Mouse (Mus musculus) T-helper 17 cell (primary cell): ENCODE measurements around the gene Setd3.

Experiments used
- in situ Hi-C, 2 experiments: fragments of 300-600 bp; cut with MboI, MseI; formaldehyde crosslinking; loops; 1 replicate in 1 of 2; 2 replicates in 1 of 2; pipeline ENCODE4 v1.15.1; 2025; ENCODE audit warnings: high pct_unique_total_duplicates in 2 of 2

Setd3 gene

DNA sequence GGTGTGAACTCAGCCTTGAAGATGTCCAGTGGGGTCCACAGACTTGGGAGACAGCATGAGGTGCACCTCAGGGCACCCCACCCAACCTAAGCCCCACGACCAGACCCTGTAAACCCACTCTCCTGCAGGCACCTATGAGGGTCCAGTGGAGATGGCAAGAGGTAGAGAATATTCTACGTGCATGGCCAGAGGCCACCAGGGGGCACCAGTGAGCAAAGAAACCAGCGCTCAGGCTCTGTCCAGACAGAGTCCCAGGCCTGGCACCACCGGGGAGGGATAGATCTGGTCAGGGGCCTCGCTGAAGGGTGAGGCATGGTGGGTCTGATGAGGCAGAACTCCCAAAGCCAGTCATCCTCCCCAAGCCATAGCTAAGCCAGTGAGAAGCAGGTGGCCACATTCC is 27.5 kb upstream of the Setd3 start:
- in situ Hi-C loops, result no loop called here

- in situ Hi-C loops, result loop anchor here in 1 of 2 experiments (5.0 kb wide), 1 partner anchor 92 kb away; no protein-coding TSS in a partner anchor
Observed at GRCm38 (mm10) chr12:108204978-108205377, 25.9 kb upstream of the Setd3 start.

GRCm38 (mm10) chr12:108203895-108204294 is 24.8 kb upstream of the Setd3 start:
- in situ Hi-C loops, result loop anchor here in 1 of 2 experiments (5.0 kb wide), 1 partner anchor 93 kb away; no protein-coding TSS in a partner anchor

- in situ Hi-C loops, result loop anchor here in 1 of 2 experiments (5.0 kb wide), 1 partner anchor 97 kb away; no protein-coding TSS in a partner anchor
Observed at GRCm38 (mm10) chr12:108200094-108200493, 21.0 kb upstream of the Setd3 start.

- in situ Hi-C loops, result no loop called here
Observed at GRCm38 (mm10) chr12:108198447-108198846, 19.3 kb upstream of the Setd3 start.

GRCm38 (mm10) chr12:108195761-108196160 is 16.6 kb upstream of the Setd3 start:
- in situ Hi-C loops, result no loop called here

DNA sequence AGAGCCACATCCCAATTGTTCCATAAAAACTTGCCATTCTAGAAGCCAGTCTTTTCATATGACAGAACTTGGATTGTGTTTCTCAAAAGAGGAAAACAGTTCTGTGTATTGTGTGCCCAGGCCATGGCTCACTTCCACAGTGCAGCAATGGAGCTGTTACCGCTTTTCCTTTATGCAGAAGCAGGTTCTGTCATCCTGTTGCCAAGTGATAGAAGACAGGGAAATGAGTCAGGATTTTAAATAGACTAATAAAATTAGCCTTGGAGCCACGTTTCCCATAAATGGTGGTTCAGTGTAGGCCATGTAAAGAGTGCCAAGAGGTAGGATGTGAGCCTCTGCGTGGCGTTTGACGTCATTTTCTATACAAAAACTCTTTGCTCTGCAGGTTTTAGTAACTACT is 14.8 kb upstream of the Setd3 start:
- in situ Hi-C loops, result no loop called here

DNA sequence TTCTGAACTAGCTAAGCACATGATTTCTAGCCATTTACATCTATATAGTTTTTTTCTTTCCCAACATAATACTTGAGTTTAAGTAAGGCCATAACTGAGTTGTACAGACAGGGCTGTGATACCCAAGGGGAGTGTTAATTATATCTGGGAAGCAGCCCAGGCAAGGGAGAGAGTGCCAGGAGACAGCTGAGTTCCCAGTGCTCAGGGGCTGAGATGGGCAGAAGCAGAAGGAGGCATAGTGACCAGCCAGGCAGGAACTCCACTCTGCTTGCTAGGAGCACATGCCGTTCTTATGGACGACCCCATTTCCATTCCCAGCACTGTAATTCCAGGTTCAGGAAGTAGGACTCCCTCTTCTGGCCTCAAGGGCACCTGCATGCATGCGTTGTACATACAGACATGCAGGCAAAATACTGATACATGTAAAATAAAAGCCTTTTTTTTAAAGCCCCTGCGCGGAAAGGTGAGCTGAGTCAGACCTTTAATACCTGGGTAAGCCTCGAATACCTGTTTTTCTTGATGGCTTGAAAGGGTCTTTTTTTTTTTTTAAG is 8.5 kb upstream of the Setd3 start:
- in situ Hi-C loops, result no loop called here

DNA sequence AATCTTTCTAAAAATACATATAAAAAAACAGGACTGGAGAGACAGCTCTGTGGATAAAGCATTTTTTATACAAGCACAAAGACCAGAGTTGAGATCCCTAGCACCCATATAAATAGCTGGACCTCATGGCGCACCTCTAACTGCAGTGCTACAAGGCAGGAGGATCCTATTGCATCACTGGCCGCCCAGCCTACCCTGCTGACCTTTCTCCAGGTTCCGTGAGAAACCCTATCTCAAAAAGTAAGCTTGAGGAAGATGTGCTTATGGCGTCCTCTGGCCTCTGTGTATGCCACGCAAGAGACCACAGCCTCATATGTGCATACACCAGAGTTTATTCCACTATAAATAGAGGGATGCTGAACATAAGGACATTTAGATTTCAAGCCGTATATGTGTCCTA is 2.6 kb upstream of the Setd3 start:
- in situ Hi-C loops, result no loop called here

DNA sequence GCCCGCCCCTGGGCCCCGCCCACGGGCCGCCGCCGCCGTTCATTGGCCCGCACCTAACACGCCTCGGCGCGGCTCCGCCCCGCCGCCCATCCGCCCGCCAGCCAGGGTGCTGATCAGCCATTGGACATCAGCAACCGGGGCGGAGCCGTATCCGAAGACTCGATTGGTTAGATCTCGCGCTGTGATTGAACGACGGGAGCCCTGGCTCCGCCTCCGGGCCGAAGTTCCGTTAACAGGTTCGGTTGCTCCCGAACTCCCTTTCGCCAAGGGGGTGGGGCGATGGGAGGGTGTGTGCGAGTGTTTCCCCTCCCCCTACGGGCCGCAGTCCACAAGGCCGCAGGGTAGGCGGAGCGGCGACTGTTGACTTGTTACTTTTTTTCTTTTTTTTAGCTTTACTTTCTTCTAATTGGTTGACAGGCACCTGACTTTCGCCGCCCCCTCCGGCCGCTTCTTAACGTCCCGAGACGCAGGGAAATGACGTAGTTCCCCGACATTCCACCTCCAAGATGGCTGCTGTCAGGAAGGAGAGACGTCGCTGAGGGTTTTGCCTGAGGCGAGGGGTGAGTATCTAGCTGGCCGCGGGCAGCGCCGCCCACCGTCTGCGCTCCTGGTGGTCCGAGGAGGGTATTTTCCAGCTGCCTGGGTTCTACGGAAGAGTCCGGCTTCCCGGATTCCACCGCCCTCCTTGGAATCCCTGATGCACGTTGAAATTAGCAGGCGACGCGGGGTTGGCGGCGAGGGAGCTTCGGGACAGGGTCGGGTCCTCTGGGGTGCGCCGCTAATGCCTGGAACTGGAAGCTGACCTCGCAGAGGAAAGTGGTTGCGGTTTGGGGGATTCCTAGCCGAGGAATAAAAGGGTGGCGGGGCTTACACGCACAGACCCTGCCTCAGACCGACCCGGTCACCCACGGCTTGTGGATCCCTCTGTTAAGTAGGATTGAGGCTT is 480 bp upstream of the Setd3 start, which contains the start of gene Ccnk:
TSS of gene Ccnk (plus strand) at position 259 of the 946 bp plus-strand sequence.
- in situ Hi-C loops, result no loop called here

DNA sequence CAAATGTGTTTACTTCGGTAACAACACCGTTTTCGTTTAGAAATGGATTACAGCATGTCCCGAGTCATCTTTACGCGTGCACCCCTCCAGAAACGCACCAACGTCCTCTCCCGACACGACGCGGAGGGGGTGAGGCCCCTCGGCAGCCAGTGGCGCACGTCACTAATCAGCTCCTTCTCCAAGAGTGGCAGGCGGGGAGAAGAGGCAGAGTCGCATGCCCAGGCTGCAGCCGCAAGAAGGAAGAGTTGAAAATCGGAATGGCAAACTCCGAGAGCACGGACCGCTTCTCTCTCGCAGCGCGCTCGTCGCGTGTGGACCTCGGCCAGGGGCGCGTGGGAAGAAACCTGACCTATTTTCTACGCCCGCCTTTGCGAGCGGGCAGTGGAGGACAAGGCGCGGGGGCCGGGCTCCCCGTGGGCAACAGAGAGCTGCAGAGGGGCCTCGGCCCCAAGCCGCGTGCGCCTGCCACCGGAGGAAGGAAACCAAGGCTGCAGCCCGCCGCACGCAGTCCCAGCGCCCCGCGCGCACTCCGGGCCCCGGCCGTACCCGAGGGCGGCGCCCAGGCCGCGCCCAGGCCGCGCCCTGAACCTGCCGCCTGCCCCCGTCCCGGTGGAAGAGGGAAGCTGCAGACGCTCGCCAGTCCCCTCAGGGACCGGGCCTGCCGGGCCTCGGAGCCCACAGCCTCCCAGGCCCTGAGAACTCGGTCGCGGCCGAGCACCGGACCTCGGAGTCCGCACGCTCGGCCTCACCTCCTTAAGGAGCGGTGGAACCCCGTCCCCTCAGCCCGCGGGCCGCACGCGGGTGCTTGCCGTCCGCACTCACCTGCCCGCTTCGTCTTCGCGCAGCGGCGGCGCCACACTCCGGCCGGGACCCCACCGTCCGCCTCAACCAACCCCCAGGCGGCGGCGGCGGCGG is 526 bp downstream of the Setd3 start:
- in situ Hi-C loops, result no loop called here

DNA sequence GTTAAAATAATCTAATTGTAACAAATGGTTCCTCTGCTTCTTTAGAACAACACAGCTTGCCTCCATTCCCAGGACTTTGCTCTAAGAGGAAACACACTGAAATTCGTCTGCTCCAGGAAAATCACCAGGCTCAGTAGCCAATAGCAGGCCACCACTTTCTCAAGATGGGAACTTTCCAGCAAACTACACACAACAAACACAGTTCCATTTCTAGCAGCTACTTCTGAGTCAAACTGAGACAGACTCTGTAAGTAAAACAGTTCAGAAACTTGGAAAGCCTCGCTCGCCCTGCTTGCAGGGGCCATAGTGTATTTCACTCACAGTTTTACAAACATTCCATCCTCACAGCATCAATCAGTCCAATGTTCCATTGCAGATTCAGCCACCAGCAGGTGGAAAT is 2.7 kb downstream of the Setd3 start:
- in situ Hi-C loops, result no loop called here

GRCm38 (mm10) chr12:108174606-108175505 is 4.3 kb downstream of the Setd3 start:
- in situ Hi-C loops, result no loop called here

- in situ Hi-C loops, result no loop called here
Observed at GRCm38 (mm10) chr12:108172639-108173038, 6.5 kb downstream of the Setd3 start.

DNA sequence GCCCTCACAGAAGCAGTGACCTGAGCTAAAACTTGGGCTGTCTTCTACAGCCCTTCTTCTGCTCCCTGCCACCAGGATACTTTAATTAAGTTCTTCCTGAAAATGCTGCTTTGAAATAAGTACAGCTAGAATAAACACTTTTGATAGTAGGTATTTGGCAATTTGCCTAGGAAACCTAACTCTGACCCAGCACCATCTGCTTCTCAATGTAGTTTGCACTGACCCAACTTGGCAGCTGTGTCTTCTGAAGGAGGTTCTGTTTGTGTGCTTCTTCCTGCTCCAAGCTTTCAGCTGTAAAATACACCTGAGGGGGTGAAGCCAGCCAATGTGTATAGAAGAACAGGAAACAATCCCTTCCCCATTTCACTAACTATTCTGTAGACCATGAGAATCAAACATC is 7.8 kb downstream of the Setd3 start:
- in situ Hi-C loops, result no loop called here

DNA sequence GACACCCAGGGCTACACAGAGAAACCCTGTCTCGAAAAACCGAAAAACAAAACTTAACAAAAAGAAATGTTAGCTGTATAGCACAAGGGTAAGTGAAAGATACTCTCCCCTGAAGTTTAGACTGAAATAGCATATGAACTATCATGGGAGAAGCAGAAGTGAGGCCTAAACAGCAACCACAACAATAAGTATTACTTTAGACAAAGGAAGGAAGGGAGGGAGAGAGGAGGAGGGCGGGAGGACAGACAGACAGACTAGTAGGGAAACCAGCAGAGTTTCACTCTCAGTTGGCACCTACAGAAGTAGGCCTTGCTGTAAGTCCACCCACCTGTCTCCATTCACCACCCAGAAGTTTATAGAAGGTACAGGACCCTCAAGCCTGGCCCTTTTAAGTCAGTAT is 8.6 kb downstream of the Setd3 start:
- in situ Hi-C loops, result no loop called here

GRCm38 (mm10) chr12:108168909-108169308 is 10.2 kb downstream of the Setd3 start:
- in situ Hi-C loops, result no loop called here

DNA sequence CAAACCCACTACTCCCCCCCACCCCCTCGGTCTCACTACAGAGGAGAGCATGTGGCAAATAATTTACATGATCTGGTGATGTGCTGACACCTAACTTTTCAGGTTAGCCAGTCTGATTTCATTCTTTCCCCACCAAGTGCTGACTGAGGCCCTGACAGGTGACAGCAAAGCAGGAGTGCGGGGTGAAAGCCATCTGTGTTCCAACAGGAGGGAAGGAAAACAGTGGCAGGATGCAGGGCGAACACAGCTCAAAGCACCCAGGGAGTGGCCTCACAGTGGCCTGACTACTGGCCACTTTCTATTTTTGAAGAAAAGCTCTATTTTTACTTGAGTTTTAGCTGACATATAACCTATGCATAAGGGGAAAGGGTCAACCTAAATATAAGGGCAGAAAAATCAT is 15.4 kb downstream of the Setd3 start:
- in situ Hi-C loops, result no loop called here

DNA sequence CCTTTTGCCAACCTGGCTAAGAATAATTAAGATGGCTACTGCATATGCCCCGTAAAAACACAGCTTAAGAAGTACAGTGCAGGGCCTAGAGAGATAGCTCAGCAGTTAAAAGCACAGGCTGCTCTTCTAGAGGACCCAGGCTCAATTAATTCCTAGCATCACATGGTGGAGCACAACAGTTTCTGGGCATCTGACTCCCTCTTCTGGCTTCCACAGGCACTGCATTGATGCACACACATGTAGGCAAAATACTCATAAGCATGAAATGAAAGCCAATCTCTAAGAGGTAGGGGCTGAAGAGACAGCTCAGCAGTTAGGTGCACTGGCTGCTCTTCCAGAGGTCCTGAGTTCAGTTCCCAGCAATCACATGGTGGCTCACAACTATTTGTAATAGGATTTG is 17.1 kb downstream of the Setd3 start:
- in situ Hi-C loops, result no loop called here

GRCm38 (mm10) chr12:108159863-108160262 is 19.3 kb downstream of the Setd3 start:
- in situ Hi-C loops, result no loop called here

DNA sequence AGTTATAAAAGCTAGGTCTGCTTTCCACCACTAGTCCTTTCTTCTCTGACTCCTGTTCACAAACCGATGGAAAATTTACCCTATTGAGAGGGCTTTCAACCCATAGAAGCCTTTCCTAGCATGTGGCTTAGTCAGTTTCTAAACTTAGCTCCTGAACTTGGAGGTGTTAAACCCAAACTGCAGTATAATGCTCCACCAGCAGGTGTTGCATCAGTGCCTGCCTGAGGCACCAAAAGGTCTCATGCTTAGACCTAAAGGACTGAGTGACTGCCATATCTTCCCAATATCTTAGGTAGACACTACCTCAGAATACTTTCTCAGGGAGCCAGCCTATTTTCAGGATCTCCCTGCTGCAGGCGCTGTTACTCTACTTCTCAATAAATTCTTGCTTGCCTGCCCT is 26.4 kb downstream of the Setd3 start:
- in situ Hi-C loops, result no loop called here
